Mouse (Mus musculus): ENCODE results near the gene Unc5c. TPM values are rescaled to one million over a fixed set of nuclear protein-coding genes. Genes with fewer than 3 reads are reported as not detected.

Gene Unc5c
- 4.4 and 4.7 TPM in 2 replicates for polyA plus RNA-seq (2014; fragmentation: Nextera tagmentation; extraction: Ambion mirVana)

GRCm38 (mm10) chr3:141465104-141465705, at the start of gene Unc5c:
Gene Unc5c (plus strand): TSS chr3:141465216.
- WGBS: under 1% methylated on average over 58 of the region's 61 CpGs

DNA sequence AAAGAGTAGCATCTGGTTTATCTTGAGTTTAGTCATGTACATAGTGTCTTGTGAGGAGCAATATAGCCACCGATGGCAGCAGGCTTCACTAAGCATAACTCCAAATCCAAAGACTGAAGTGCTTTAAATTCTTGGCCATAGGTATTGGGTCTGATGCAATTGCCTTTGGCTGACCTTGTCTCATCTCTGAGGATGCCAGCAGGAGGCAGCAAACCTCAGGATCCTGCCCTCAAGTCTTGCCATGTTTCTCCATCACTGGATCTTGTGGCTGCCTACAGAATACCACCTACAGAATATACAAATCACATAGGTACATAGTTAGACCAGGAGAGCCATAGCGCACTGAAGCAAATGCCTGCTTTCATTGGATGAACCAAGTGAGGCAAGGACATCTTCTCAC, 7.5 kb upstream of the Unc5c start:
- 91% methylated on average over 2 of the region's 2 CpGs for WGBS
- Histone ChIP-seq H3K4me3 (ENCODE audit: low read depth, low read length) (no peak overlapping the region), H3K27me3 (replicated peaks; ENCODE audit: control insufficient read depth, insufficient read depth, low read length) (no peaks in the 10 kb centered on the region), H3K9ac (ENCODE audit: low read length) (no peak overlapping the region), H3K4me1 (ENCODE audit: control insufficient read depth, insufficient read depth, low read length) (no peaks in the 10 kb centered on the region), H3K27ac (ENCODE audit: low read depth, low read length) (no peak overlapping the region), H3K36me3 (ENCODE audit: control insufficient read depth, insufficient read depth, low read length) (no peaks in the 10 kb centered on the region), H3K9me3 (replicated peaks; ENCODE audit: control insufficient read depth, low read length) (no peaks in the 10 kb centered on the region), H3K4me2 (ENCODE audit: low read length) (no peak overlapping the region)
- DNase-seq (ENCODE audit: low spot score) (no peak), ATAC-seq (no peak)

More at GRCm38 (mm10) chr3:141465104-141465705, at the start of gene Unc5c:
- no peaks in the 10 kb centered on the region for H3K36me3 ChIP-seq (ENCODE audit: control insufficient read depth, insufficient read depth, low read length)
- ATAC-seq (peak; percentile 89), DNase-seq (ENCODE audit: low spot score) (peak; percentile 80)
- H3K4me3 ChIP-seq (ENCODE audit: low read depth, low read length): peak within 1 kb of the TSS; percentile 66
- H3K4me2 ChIP-seq (ENCODE audit: low read length): peak within 1 kb of the TSS; percentile 98
- H3K9me3 ChIP-seq (replicated peaks; ENCODE audit: control insufficient read depth, low read length): no peaks in the 10 kb centered on the region
- H3K9ac ChIP-seq (ENCODE audit: low read length): peak within 1 kb of the TSS; percentile 77
- H3K27me3 ChIP-seq (replicated peaks; ENCODE audit: control insufficient read depth, insufficient read depth, low read length): peaks cover 14% of the 10 kb centered on the region; the same call in 1 of the 2 replicates
- H3K27ac ChIP-seq (ENCODE audit: low read depth, low read length): peak within 1 kb of the TSS; percentile 84
- peaks cover 4% of the 10 kb centered on the region; the same call in 1 of the 2 replicates for H3K4me1 ChIP-seq (ENCODE audit: control insufficient read depth, insufficient read depth, low read length)

DNA sequence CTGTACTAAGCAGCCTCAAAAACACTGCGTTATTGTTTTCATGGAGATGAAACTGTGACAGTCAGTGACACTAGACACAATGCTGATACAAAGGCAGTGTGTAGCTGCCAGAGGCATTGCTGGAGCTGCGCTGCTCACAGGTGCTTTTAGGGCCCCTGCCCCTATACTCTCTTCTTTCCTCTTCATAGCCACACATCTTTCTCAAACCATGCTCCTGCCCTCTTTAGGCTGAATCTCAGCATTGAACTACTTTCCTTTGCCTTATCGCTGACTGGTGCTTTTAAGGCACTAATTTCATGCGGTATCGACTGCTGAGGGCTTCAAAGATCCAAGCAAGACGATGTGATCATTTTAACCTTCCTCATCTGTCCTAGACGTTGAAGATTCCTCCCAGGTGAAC, 2.5 kb upstream of the Unc5c start:
- Histone ChIP-seq H3K4me2 (ENCODE audit: low read length) (no peak overlapping the region), H3K27me3 (replicated peaks; ENCODE audit: control insufficient read depth, insufficient read depth, low read length) (peaks cover 14% of the 10 kb centered on the region; the same call in 1 of the 2 replicates), H3K27ac (ENCODE audit: low read depth, low read length) (no peak overlapping the region), H3K9ac (ENCODE audit: low read length) (no peak overlapping the region), H3K9me3 (replicated peaks; ENCODE audit: control insufficient read depth, low read length) (no peaks in the 10 kb centered on the region), H3K4me1 (ENCODE audit: control insufficient read depth, insufficient read depth, low read length) (peaks cover 4% of the 10 kb centered on the region; the same call in 1 of the 2 replicates), H3K36me3 (ENCODE audit: control insufficient read depth, insufficient read depth, low read length) (no peaks in the 10 kb centered on the region), H3K4me3 (ENCODE audit: low read depth, low read length) (no peak overlapping the region)
- 58% methylated on average over 7 of the region's 7 CpGs for WGBS
- DNase-seq (ENCODE audit: low spot score) (peak; percentile 27), ATAC-seq (no peak)

GRCm38 (mm10) chr3:141464691-141465103, 319 bp upstream of the Unc5c start:
- H3K4me2 ChIP-seq (ENCODE audit: low read length): peak overlapping the region; percentile 98
- DNase-seq (ENCODE audit: low spot score) (peak; percentile 72), ATAC-seq (peak; percentile 75)
- peak overlapping the region; percentile 84 for H3K27ac ChIP-seq (ENCODE audit: low read depth, low read length)
- WGBS: under 1% methylated on average over 26 of the region's 26 CpGs
- no peaks in the 10 kb centered on the region for H3K9me3 ChIP-seq (replicated peaks; ENCODE audit: control insufficient read depth, low read length)
- peak overlapping the region; percentile 66 for H3K4me3 ChIP-seq (ENCODE audit: low read depth, low read length)
- H3K27me3 ChIP-seq (replicated peaks; ENCODE audit: control insufficient read depth, insufficient read depth, low read length): peaks cover 14% of the 10 kb centered on the region; the same call in 1 of the 2 replicates
- H3K36me3 ChIP-seq (ENCODE audit: control insufficient read depth, insufficient read depth, low read length): no peaks in the 10 kb centered on the region
- H3K4me1 ChIP-seq (ENCODE audit: control insufficient read depth, insufficient read depth, low read length): peaks cover 4% of the 10 kb centered on the region; the same call in 1 of the 2 replicates
- peak overlapping the region; percentile 77 for H3K9ac ChIP-seq (ENCODE audit: low read length)

- Histone ChIP-seq H3K27ac (ENCODE audit: low read depth, low read length) (peak overlapping the region; percentile 84), H3K4me1 (ENCODE audit: control insufficient read depth, insufficient read depth, low read length) (peaks cover 4% of the 10 kb centered on the region; the same call in 1 of the 2 replicates), H3K36me3 (ENCODE audit: control insufficient read depth, insufficient read depth, low read length) (no peaks in the 10 kb centered on the region), H3K4me3 (ENCODE audit: low read depth, low read length) (peak overlapping the region; percentile 66), H3K4me2 (ENCODE audit: low read length) (peak overlapping the region; percentile 98), H3K9ac (ENCODE audit: low read length) (peak overlapping the region; percentile 77), H3K27me3 (replicated peaks; ENCODE audit: control insufficient read depth, insufficient read depth, low read length) (peaks cover 14% of the 10 kb centered on the region; the same call in 1 of the 2 replicates), H3K9me3 (replicated peaks; ENCODE audit: control insufficient read depth, low read length) (no peaks in the 10 kb centered on the region)
- ATAC-seq: no peak
- DNase-seq (ENCODE audit: low spot score): peak; percentile 42
- WGBS: 2% methylated on average over 20 of the region's 20 CpGs
Observed at GRCm38 (mm10) chr3:141466061-141466460, 1.0 kb downstream of the Unc5c start.

GRCm38 (mm10) chr3:141466727-141467335, 1.8 kb downstream of the Unc5c start:
- no peak overlapping the region for H3K27ac ChIP-seq (ENCODE audit: low read depth, low read length)
- H3K4me1 ChIP-seq (ENCODE audit: control insufficient read depth, insufficient read depth, low read length): peaks cover 4% of the 10 kb centered on the region; the same call in 1 of the 2 replicates
- DNase-seq (ENCODE audit: low spot score) (no peak), ATAC-seq (no peak)
- H3K4me3 ChIP-seq (ENCODE audit: low read depth, low read length): peak overlapping the region; percentile 66
- WGBS: 26% methylated on average over 3 of the region's 3 CpGs
- peaks cover 14% of the 10 kb centered on the region; the same call in 1 of the 2 replicates for H3K27me3 ChIP-seq (replicated peaks; ENCODE audit: control insufficient read depth, insufficient read depth, low read length)
- peak overlapping the region; percentile 98 for H3K4me2 ChIP-seq (ENCODE audit: low read length)
- no peaks in the 10 kb centered on the region for H3K36me3 ChIP-seq (ENCODE audit: control insufficient read depth, insufficient read depth, low read length)
- no peaks in the 10 kb centered on the region for H3K9me3 ChIP-seq (replicated peaks; ENCODE audit: control insufficient read depth, low read length)
- H3K9ac ChIP-seq (ENCODE audit: low read length): peak overlapping the region; percentile 77; the same call in 1 of the 2 replicates

DNA sequence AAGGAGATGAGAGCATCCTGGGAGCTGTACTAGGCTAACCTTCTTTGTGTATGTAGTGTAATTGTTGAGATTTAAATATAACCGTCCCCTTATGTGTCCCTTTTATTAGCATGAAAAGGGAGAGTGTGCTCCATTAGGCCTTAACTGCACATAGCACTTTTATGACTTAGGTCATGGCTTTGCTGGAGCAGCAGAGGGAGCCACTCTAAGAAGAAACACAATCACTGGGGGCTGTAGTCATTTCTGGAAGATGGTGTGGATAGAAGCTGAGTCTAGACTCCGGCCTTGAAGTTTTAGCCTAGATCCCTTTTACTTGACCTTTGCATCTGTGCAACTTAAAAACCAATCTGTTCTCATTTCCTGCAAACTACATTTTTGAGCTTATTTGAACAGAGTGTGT, 4.3 kb downstream of the Unc5c start:
- Histone ChIP-seq H3K9me3 (replicated peaks; ENCODE audit: control insufficient read depth, low read length) (no peaks in the 10 kb centered on the region), H3K27ac (ENCODE audit: low read depth, low read length) (no peak overlapping the region), H3K27me3 (replicated peaks; ENCODE audit: control insufficient read depth, insufficient read depth, low read length) (peaks cover 9% of the 10 kb centered on the region; the same call in 1 of the 2 replicates), H3K4me1 (ENCODE audit: control insufficient read depth, insufficient read depth, low read length) (peaks cover 2% of the 10 kb centered on the region; the same call in 1 of the 2 replicates), H3K9ac (ENCODE audit: low read length) (no peak overlapping the region), H3K36me3 (ENCODE audit: control insufficient read depth, insufficient read depth, low read length) (no peaks in the 10 kb centered on the region), H3K4me2 (ENCODE audit: low read length) (no peak overlapping the region), H3K4me3 (ENCODE audit: low read depth, low read length) (no peak overlapping the region)
- DNase-seq (ENCODE audit: low spot score) (no peak), ATAC-seq (no peak)
- 64% methylated on average over 2 of the region's 2 CpGs for WGBS

- ATAC-seq: no peak
- H3K9me3 ChIP-seq (replicated peaks; ENCODE audit: control insufficient read depth, low read length): no peaks in the 10 kb centered on the region
- H3K9ac ChIP-seq (ENCODE audit: low read length): no peak overlapping the region
- H3K36me3 ChIP-seq (ENCODE audit: control insufficient read depth, insufficient read depth, low read length): no peaks in the 10 kb centered on the region
- no peaks in the 10 kb centered on the region for H3K27me3 ChIP-seq (replicated peaks; ENCODE audit: control insufficient read depth, insufficient read depth, low read length)
- no peak overlapping the region for H3K4me2 ChIP-seq (ENCODE audit: low read length)
- no peak for DNase-seq (ENCODE audit: low spot score)
- 82% methylated on average over 5 of the region's 5 CpGs for WGBS
- no peak overlapping the region for H3K27ac ChIP-seq (ENCODE audit: low read depth, low read length)
- H3K4me1 ChIP-seq (ENCODE audit: control insufficient read depth, insufficient read depth, low read length): no peaks in the 10 kb centered on the region
- H3K4me3 ChIP-seq (ENCODE audit: low read depth, low read length): no peak overlapping the region
Observed at GRCm38 (mm10) chr3:141473205-141473604, 8.2 kb downstream of the Unc5c start.

DNA sequence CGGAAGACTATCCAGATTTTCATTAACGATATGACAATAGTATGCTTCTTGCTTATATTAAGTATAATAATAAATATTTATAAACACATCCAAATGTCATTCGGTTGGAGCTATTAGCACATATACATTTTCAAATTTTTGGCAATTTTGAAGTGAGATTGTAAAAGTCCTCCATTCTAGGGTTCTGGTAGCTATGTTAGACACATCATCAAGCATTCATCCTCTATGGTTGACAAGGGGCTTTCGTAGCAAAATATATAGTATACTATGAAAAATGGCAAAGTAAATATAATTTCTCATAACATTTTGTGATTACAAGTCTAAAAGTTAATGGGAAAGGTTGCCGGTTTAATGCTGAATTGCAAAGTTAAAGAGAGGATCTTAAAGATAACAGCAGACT, 10.4 kb downstream of the Unc5c start:
- Histone ChIP-seq H3K9me3 (replicated peaks; ENCODE audit: control insufficient read depth, low read length) (no peaks in the 10 kb centered on the region), H3K4me3 (ENCODE audit: low read depth, low read length) (no peak overlapping the region)
- 91% methylated on average over 5 of the region's 5 CpGs for WGBS

More for the DNA sequence above, 10.4 kb downstream of the Unc5c start:
- H3K27me3 ChIP-seq (replicated peaks; ENCODE audit: control insufficient read depth, insufficient read depth, low read length): no peaks in the 10 kb centered on the region
- no peaks in the 10 kb centered on the region for H3K4me1 ChIP-seq (ENCODE audit: control insufficient read depth, insufficient read depth, low read length)
- ATAC-seq (no peak), DNase-seq (ENCODE audit: low spot score) (no peak)
- H3K4me2 ChIP-seq (ENCODE audit: low read length): no peak overlapping the region
- no peak overlapping the region for H3K27ac ChIP-seq (ENCODE audit: low read depth, low read length)
- H3K9ac ChIP-seq (ENCODE audit: low read length): no peak overlapping the region
- H3K36me3 ChIP-seq (ENCODE audit: control insufficient read depth, insufficient read depth, low read length): no peaks in the 10 kb centered on the region
